Mouse (Mus musculus): ENCODE results near the gene Cdh13.

DNA sequence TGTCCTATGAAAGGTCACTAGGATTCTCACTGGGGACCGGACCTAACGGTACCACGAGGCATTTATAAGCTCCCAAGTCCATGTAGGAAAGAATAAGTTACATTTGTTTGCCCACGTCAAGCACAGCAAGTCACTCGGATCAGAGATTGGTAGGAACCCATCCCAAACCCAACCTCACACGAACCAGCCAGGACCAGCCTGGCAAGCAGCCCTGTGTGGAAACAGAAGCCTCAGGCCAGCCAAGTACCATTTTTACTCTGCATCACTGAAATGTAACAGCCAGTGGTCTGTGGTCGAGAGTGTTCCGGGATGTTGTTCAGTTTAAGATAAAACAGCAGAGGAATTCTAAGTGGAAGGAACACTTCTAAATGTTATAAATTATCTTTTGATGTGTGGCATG is 587.2 kb downstream of the Cdh13 start:
- TF ChIP-seq GATA1 (IDR thresholded peaks at IDR 0.05; ENCODE audit: low read length): no peak
- TF ChIP-seq TAL1 (IDR thresholded peaks at IDR 0.05; ENCODE audit: low read length): no peak

Measured in erythroblast, embryonic 14.5 days (primary cell).